Mouse (Mus musculus): ENCODE measurements around the gene Bckdha. TPM values are rescaled to one million over a fixed set of nuclear protein-coding genes. Genes with fewer than 3 reads are reported as not detected.

The Bckdha gene
- polyA plus RNA-seq, 1 experiment from 2014 or later: 43.2 TPM

DNA sequence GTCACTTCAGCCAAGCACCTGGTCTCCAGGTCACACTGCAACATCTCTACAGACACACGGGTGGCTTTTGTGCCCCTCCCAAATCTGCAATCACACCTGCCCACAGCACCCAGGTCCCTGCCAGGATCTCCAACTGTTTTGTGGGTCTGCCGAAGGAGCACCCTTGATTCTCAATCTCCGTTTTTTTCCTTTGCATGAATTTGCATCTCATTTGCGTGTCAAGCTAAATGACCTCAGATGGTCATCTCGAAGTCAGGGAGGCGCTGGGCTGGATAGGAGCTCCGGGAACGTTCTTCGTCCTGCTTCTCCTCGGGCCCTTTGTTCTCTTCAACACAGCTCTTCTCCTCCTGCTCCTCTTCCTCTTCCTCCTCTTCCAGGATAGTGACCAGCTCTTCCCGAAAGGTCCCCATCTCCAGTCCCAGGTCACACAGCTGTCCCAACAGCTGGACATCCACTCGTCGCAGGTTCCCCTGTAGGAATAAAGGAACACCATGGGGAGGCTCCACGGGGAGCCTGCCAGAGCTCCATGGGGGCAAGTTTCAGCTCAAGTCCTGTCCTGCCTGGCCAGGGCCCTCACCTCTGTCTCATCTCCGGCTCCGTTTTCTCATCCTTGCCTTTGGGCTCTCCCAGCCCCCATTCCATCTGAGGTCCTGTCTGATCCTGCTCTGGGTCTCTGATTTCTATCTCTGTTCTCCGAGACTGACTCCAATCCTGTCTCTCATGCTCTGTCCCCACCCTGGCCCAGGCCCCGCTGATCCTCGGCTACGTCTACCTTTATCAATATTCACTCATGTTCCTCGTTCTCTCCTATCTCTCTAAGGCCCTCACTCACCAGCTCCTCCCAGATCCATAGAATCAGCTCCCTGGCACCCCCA, 43.7 kb downstream of the Bckdha start:
- no peak overlapping the region for H3K27ac ChIP-seq (ENCODE audit: low read depth, low read length)
- H3K4me1 ChIP-seq (ENCODE audit: control insufficient read depth, insufficient read depth, low read length): no peaks in the 10 kb centered on the region
- 65% methylated on average over 21 of the region's 21 CpGs for whole genome bisulfite sequencing
- no peaks in the 10 kb centered on the region for H3K27me3 ChIP-seq (ENCODE audit: control insufficient read depth, insufficient read depth, low read length)
- H3K9me3 ChIP-seq (ENCODE audit: control insufficient read depth, low read length): no peaks in the 10 kb centered on the region
- H3K36me3 ChIP-seq (ENCODE audit: control insufficient read depth, insufficient read depth, low read length): no peaks in the 10 kb centered on the region
- DNase-seq (ENCODE audit: low spot score) (no peak), ATAC-seq (ENCODE audit: insufficient read depth, low FRiP score, low TSS enrichment) (no peak)
- H3K9ac ChIP-seq (ENCODE audit: low read length): no peak overlapping the region
- H3K4me3 ChIP-seq (ENCODE audit: low read depth, low read length): no peak overlapping the region
- no peak overlapping the region for H3K4me2 ChIP-seq (ENCODE audit: low read depth)

DNA sequence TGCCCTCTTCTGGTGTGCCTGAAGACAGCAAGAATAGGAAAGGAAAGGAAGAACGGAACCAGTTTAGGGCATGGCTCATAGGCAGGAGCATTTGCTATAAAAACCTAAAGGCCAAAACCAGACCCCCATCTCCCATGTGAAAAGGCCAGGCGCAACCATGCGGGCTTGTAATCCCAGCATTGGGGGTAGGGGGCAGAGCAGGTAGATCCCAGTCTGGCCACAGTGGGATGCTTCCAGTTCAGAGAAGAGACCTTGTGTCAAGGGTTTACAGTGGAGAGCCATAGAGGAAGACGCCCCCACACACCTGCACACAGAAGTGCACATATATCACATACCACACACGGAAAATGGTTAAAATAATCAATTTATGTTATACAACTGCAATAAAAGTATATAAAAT, 44.7 kb downstream of the Bckdha start:
- Histone ChIP-seq H3K9me3 (ENCODE audit: control insufficient read depth, low read length) (no peaks in the 10 kb centered on the region), H3K9ac (ENCODE audit: low read length) (no peak overlapping the region), H3K27me3 (ENCODE audit: control insufficient read depth, insufficient read depth, low read length) (no peaks in the 10 kb centered on the region), H3K4me1 (ENCODE audit: control insufficient read depth, insufficient read depth, low read length) (no peaks in the 10 kb centered on the region), H3K36me3 (ENCODE audit: control insufficient read depth, insufficient read depth, low read length) (no peaks in the 10 kb centered on the region), H3K27ac (ENCODE audit: low read depth, low read length) (no peak overlapping the region), H3K4me3 (ENCODE audit: low read depth, low read length) (no peak overlapping the region), H3K4me2 (ENCODE audit: low read depth) (no peak overlapping the region)
- DNase-seq (ENCODE audit: low spot score): no peak
- ATAC-seq (ENCODE audit: insufficient read depth, low FRiP score, low TSS enrichment): no peak
- WGBS: 80% methylated on average over 5 of the region's 5 CpGs

DNA sequence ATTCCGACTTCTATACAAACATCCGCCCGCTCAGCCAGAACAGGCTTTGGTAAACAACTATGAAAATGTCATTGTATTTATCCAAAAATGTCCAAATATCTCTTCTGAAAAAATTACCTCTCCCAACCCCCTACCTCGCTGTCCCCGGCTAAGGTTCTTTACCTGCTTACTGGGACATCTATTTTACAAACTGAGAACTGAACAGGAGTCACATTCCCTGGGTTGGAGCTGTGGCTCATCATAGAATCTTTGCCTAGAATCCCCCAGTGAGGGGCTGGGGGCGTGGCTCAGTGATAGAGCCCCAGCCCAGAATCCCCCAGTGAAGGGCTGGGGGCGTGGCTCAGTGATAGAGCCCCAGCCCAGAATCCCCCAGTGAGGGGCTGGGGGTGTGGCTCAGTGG, 47.3 kb downstream of the Bckdha start:
- ATAC-seq (ENCODE audit: insufficient read depth, low FRiP score, low TSS enrichment): no peak
- Histone ChIP-seq H3K9ac (ENCODE audit: low read length) (no peak overlapping the region), H3K9me3 (ENCODE audit: control insufficient read depth, low read length) (no peaks in the 10 kb centered on the region), H3K4me2 (ENCODE audit: low read depth) (no peak overlapping the region), H3K27ac (ENCODE audit: low read depth, low read length) (no peak overlapping the region), H3K27me3 (ENCODE audit: control insufficient read depth, insufficient read depth, low read length) (no peaks in the 10 kb centered on the region), H3K4me1 (ENCODE audit: control insufficient read depth, insufficient read depth, low read length) (no peaks in the 10 kb centered on the region), H3K36me3 (ENCODE audit: control insufficient read depth, insufficient read depth, low read length) (no peaks in the 10 kb centered on the region), H3K4me3 (ENCODE audit: low read depth, low read length) (no peak overlapping the region)
- no peak for DNase-seq (ENCODE audit: low spot score)
- 65% methylated on average over 7 of the region's 7 CpGs for WGBS

DNA sequence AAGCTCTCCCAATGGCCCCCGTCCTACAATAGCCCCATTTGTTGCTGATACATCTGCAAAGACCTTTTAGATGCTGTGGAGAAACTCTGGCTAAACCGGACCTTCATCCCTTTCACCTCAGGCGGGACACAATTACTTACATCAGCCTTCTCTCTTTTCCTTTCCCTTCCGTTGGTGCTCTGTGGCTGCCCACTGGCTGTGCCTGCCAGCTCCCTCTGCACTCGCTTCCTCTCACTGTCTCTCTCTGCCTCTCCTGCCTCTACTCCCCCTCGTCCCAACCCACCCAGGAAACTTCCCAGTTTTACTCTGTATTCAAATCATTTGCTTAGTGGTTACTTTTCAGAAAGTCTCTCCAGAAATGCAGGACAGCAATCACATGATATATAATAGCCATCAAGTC, 48.7 kb downstream of the Bckdha start:
- DNase-seq (ENCODE audit: low spot score) (no peak), ATAC-seq (ENCODE audit: insufficient read depth, low FRiP score, low TSS enrichment) (no peak)
- no peak overlapping the region for H3K4me3 ChIP-seq (ENCODE audit: low read depth, low read length)
- no peaks in the 10 kb centered on the region for H3K9me3 ChIP-seq (ENCODE audit: control insufficient read depth, low read length)
- no peak overlapping the region for H3K27ac ChIP-seq (ENCODE audit: low read depth, low read length)
- no peak overlapping the region for H3K9ac ChIP-seq (ENCODE audit: low read length)
- WGBS: 48% methylated on average over 6 of the region's 6 CpGs
- no peaks in the 10 kb centered on the region for H3K27me3 ChIP-seq (ENCODE audit: control insufficient read depth, insufficient read depth, low read length)
- H3K4me1 ChIP-seq (ENCODE audit: control insufficient read depth, insufficient read depth, low read length): no peaks in the 10 kb centered on the region
- no peaks in the 10 kb centered on the region for H3K36me3 ChIP-seq (ENCODE audit: control insufficient read depth, insufficient read depth, low read length)
- H3K4me2 ChIP-seq (ENCODE audit: low read depth): no peak overlapping the region

DNA sequence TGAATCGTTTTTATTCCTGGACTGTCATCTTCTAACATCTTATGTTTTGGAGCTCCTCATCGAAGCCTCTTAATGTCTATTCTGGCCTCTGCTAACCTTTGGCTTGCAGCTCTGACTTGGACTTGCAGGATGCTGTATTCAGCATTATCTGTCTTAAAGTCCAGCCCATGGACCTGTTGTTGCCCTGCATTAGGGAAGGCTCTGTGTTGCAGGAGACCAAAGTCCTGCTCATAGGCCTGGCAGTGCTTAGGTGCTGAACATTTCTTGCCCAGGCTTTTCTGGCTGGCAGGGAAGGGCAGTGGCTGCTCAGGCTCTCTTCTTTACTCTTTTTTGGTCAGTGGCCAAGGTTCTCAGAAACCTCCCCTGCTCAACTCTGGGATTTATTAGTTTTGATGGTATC, 51.6 kb downstream of the Bckdha start:
- no peaks in the 10 kb centered on the region for H3K9me3 ChIP-seq (ENCODE audit: control insufficient read depth, low read length)
- H3K27ac ChIP-seq (ENCODE audit: low read depth, low read length): no peak overlapping the region
- no peak for ATAC-seq (ENCODE audit: insufficient read depth, low FRiP score, low TSS enrichment)
- WGBS: 91% methylated on average over 2 of the region's 2 CpGs
- no peak overlapping the region for H3K4me2 ChIP-seq (ENCODE audit: low read depth)
- no peaks in the 10 kb centered on the region for H3K27me3 ChIP-seq (ENCODE audit: control insufficient read depth, insufficient read depth, low read length)
- H3K36me3 ChIP-seq (ENCODE audit: control insufficient read depth, insufficient read depth, low read length): no peaks in the 10 kb centered on the region
- H3K4me3 ChIP-seq (ENCODE audit: low read depth, low read length): no peak overlapping the region
- H3K9ac ChIP-seq (ENCODE audit: low read length): no peak overlapping the region
- no peaks in the 10 kb centered on the region for H3K4me1 ChIP-seq (ENCODE audit: control insufficient read depth, insufficient read depth, low read length)
- DNase-seq (ENCODE audit: low spot score): no peak

DNA sequence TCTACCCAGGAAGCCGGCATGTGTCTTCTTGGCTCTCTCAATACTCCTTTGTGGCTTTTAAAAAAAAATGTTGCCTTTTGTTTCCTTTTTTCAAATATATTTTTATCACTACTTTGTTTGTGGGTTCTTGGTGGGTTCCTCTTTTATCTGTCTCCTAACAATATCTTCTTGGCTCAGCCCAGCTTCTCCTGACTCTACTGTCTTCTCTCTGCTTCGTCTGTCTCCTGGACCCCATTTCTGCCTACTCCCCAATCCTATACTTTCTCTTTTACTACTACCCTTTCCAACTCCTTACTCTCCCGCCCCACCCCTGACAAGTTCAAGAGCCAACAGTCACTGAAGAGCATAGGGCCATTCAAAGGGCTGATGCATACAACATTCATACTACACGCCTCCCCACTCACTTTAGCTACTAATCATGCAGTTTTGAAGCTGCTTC, 52.1 kb downstream of the Bckdha start:
- no peak overlapping the region for H3K4me2 ChIP-seq (ENCODE audit: low read depth)
- no peaks in the 10 kb centered on the region for H3K27me3 ChIP-seq (ENCODE audit: control insufficient read depth, insufficient read depth, low read length)
- H3K9me3 ChIP-seq (ENCODE audit: control insufficient read depth, low read length): no peaks in the 10 kb centered on the region
- no peaks in the 10 kb centered on the region for H3K36me3 ChIP-seq (ENCODE audit: control insufficient read depth, insufficient read depth, low read length)
- H3K27ac ChIP-seq (ENCODE audit: low read depth, low read length): no peak overlapping the region
- DNase-seq (ENCODE audit: low spot score) (no peak), ATAC-seq (ENCODE audit: insufficient read depth, low FRiP score, low TSS enrichment) (no peak)
- H3K4me3 ChIP-seq (ENCODE audit: low read depth, low read length): no peak overlapping the region
- no peaks in the 10 kb centered on the region for H3K4me1 ChIP-seq (ENCODE audit: control insufficient read depth, insufficient read depth, low read length)
- WGBS: 82% methylated on average over 4 of the region's 4 CpGs
- no peak overlapping the region for H3K9ac ChIP-seq (ENCODE audit: low read length)

DNA sequence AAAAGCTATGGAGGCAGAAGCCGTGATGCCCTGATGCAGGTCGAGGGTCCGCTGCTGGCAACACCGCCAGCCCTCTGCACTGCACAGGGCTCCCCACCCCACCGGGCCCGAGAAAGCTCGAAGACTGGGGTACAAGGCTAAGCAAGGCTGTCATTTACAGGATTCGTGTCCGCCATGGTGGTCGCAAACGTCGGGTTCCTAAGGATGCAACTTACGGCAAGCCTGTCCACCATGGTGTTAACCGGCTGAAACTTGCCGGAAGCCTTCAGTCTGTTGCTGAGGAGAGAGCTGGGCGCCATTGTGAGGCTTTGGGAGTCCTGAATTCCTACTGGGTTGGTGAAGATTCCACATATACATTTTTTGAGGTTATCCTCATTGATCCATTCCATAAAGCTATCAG, 57.4 kb downstream of the Bckdha start:
- no peak overlapping the region for H3K4me3 ChIP-seq (ENCODE audit: low read depth, low read length)
- H3K9ac ChIP-seq (ENCODE audit: low read length): no peak overlapping the region
- no peaks in the 10 kb centered on the region for H3K9me3 ChIP-seq (ENCODE audit: control insufficient read depth, low read length)
- H3K27me3 ChIP-seq (ENCODE audit: control insufficient read depth, insufficient read depth, low read length): no peaks in the 10 kb centered on the region
- no peak overlapping the region for H3K27ac ChIP-seq (ENCODE audit: low read depth, low read length)
- no peaks in the 10 kb centered on the region for H3K36me3 ChIP-seq (ENCODE audit: control insufficient read depth, insufficient read depth, low read length)
- 90% methylated on average over 16 of the region's 16 CpGs for WGBS
- ATAC-seq (ENCODE audit: insufficient read depth, low FRiP score, low TSS enrichment) (no peak), DNase-seq (ENCODE audit: low spot score) (no peak)
- H3K4me2 ChIP-seq (ENCODE audit: low read depth): no peak overlapping the region
- H3K4me1 ChIP-seq (ENCODE audit: control insufficient read depth, insufficient read depth, low read length): no peaks in the 10 kb centered on the region

DNA sequence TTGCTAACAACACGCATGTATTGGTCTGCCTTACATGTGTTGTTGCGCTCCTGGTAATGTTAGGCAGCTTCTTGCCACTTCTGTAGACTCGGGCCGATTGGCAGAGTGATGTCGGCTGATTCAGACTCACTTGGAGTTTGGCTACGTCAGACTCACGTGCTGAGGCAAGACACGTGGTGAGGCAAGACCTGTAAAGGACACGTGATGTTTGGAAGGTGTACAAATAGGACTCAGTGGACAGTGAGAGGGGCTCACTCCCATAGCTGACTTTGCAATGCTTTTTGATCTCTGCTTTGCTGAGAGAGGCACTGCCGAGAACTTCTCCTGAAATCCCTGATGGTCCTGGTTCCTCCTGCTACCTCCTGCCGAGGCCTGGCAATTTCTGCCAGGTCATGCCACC, 58.1 kb downstream of the Bckdha start:
- Histone ChIP-seq H3K4me3 (ENCODE audit: low read depth, low read length) (no peak overlapping the region), H3K9me3 (ENCODE audit: control insufficient read depth, low read length) (no peaks in the 10 kb centered on the region), H3K4me2 (ENCODE audit: low read depth) (no peak overlapping the region), H3K27ac (ENCODE audit: low read depth, low read length) (no peak overlapping the region), H3K36me3 (ENCODE audit: control insufficient read depth, insufficient read depth, low read length) (no peaks in the 10 kb centered on the region), H3K9ac (ENCODE audit: low read length) (no peak overlapping the region), H3K27me3 (ENCODE audit: control insufficient read depth, insufficient read depth, low read length) (no peaks in the 10 kb centered on the region), H3K4me1 (ENCODE audit: control insufficient read depth, insufficient read depth, low read length) (no peaks in the 10 kb centered on the region)
- ATAC-seq (ENCODE audit: insufficient read depth, low FRiP score, low TSS enrichment): no peak
- WGBS: 86% methylated on average over 11 of the region's 11 CpGs
- no peak for DNase-seq (ENCODE audit: low spot score)

DNA sequence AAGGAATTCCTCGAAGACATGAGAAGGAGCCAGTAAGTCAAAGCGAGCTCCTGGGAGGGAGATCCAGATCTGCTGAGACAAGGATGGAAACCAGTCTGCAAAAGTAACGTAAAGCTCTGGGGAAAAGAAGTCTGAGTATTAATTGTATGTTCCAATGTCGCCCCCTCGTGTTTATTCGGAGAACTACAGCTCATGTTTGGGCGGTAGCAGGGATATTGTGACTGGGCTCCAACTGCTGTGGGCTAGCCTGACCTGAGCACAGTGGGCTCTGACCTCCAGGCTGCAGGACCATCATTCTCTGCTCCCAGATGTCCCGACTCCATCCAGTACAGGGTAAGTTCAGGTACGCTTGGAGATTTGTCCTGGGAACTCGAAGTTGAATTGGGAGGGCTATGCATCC, 59.1 kb downstream of the Bckdha start:
- no peaks in the 10 kb centered on the region for H3K9me3 ChIP-seq (ENCODE audit: control insufficient read depth, low read length)
- no peaks in the 10 kb centered on the region for H3K36me3 ChIP-seq (ENCODE audit: control insufficient read depth, insufficient read depth, low read length)
- H3K27ac ChIP-seq (ENCODE audit: low read depth, low read length): no peak overlapping the region
- WGBS: 12% methylated on average over 10 of the region's 10 CpGs
- no peak overlapping the region for H3K4me3 ChIP-seq (ENCODE audit: low read depth, low read length)
- no peak overlapping the region for H3K9ac ChIP-seq (ENCODE audit: low read length)
- H3K4me2 ChIP-seq (ENCODE audit: low read depth): no peak overlapping the region
- DNase-seq (ENCODE audit: low spot score): peak; percentile 78
- no peaks in the 10 kb centered on the region for H3K4me1 ChIP-seq (ENCODE audit: control insufficient read depth, insufficient read depth, low read length)
- no peaks in the 10 kb centered on the region for H3K27me3 ChIP-seq (ENCODE audit: control insufficient read depth, insufficient read depth, low read length)
- ATAC-seq (ENCODE audit: insufficient read depth, low FRiP score, low TSS enrichment): no peak
